Mouse (Mus musculus) forebrain, embryonic 11.5 days (tissue): ENCODE results near the gene Sema3b. TPM values are rescaled to one million over a fixed set of nuclear protein-coding genes. Genes with fewer than 3 reads are reported as not detected.

ENCODE experiments used
- ATAC-seq: fragments of 200-750 bp; cut with Nextera tagmentation; replicated peaks from 2 replicates; pipeline ENCODE4 v1.8.0; 2017; ENCODE audit warnings: moderate TSS enrichment; ENCODE audit not compliant: low FRiP score
- DNase-seq: peaks from one replicate; pipeline ENCODE4 v3.0.0-alpha.2; 2017; ENCODE audit warnings: low spot score
- H3K27ac ChIP-seq: fragments of 300-500 bp; sonication (generic); 2 replicates; pipeline ENCODE4 v1.5.1; 2014; ENCODE audit warnings: low read depth, low read length
- H3K27me3 ChIP-seq: fragments of 300-500 bp; sonication (generic); 2 replicates; pipeline ENCODE4 v1.6.1; 2014; ENCODE audit warnings: mild to moderate bottlenecking, low read length, mixed read lengths; ENCODE audit not compliant: control insufficient read depth, insufficient read depth
- H3K36me3 ChIP-seq: fragments of 300-500 bp; sonication (generic); 2 replicates; pipeline ENCODE4 v1.6.1; 2014; ENCODE audit warnings: mild to moderate bottlenecking, low read length, moderate library complexity, mixed read lengths; ENCODE audit not compliant: control insufficient read depth, insufficient read depth
- H3K4me1 ChIP-seq: fragments of 300-500 bp; sonication (generic); replicated peaks from 2 replicates; pipeline ENCODE4 v1.6.1; 2014; ENCODE audit warnings: low read length, mixed read lengths; ENCODE audit not compliant: control insufficient read depth, insufficient read depth
- H3K4me2 ChIP-seq: fragments of 300-500 bp; sonication (generic); 2 replicates; pipeline ENCODE4 v1.6.1; 2014; ENCODE audit warnings: low read depth, mild to moderate bottlenecking, low read length, moderate library complexity, mixed read lengths; ENCODE audit not compliant: severe bottlenecking
- H3K4me3 ChIP-seq: fragments of 300-500 bp; sonication (generic); 2 replicates; pipeline ENCODE4 v1.5.1; 2014; ENCODE audit warnings: low read depth, low read length
- H3K9ac ChIP-seq: fragments of 300-500 bp; sonication (generic); 2 replicates; pipeline ENCODE4 v1.6.1; 2014; ENCODE audit warnings: low read length
- H3K9me3 ChIP-seq: fragments of 300-500 bp; sonication (generic); 2 replicates; pipeline ENCODE4 v1.6.1; 2016; ENCODE audit warnings: low read length, mixed read lengths; ENCODE audit not compliant: control insufficient read depth
- WGBS: fragments of 180-500 bp; shearing (Covaris S2); extraction: QIAGEN DNeasy Blood & Tissue Kit; methylation state at CpG from one replicate; pipeline ENCODE4 v1.1.7; 2014; 5-methylcytosine and 5-hydroxymethylcytosine counted together
- polyA plus RNA-seq: library from polyadenylated mRNA; unstranded; fragments of >200 nt; fragmentation: Nextera tagmentation; extraction: Ambion mirVana; gene quantifications from 2 replicates; pipeline ENCODE4 v1.2.1, GENCODE M21; 2014

Sema3b gene
- polyA plus RNA-seq, 1 experiment from 2014 or later: 1.7 TPM

DNA sequence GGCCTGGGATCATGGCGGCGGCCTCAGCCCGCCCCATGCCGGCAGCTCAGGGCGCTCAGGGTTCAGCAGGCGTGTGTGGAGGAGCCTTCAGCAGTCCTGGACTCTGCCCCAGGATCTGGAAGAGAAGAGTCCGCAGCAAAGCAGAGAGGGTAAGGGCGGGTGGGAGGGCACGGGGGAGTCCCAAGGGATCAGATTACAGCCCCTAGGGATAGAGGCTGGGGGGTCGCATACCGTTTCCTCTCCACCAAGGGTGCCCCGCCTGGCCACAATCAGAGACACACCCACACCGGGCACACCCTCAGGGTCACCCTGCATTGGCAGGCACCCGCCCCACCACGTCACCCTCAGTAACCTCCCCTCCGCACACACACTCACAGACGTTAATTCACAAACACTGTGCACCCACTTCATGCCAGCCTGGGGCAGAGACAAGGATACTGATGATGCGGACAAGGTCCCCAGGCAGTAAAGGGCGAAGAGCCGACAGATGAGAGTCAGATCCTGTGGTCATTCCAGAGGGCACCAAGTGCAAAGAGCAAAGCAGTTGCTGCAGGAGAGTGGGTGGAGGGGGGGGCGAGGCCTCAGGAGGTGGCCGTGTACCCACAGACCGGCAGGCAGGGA, 3.9 kb downstream of the Sema3b start:
- 38% methylated on average over 23 of the region's 23 CpGs for WGBS
- no peaks in the 10 kb centered on the region for H3K36me3 ChIP-seq
- H3K4me1 ChIP-seq: peaks cover 39% of the 10 kb centered on the region
- no peaks in the 10 kb centered on the region for H3K9me3 ChIP-seq
- ATAC-seq: no peak
- H3K9ac ChIP-seq: peak overlapping the region; percentile 45
- no peak overlapping the region for H3K4me2 ChIP-seq
- no peak overlapping the region for H3K27ac ChIP-seq
- no peaks in the 10 kb centered on the region for H3K27me3 ChIP-seq
- no peak for DNase-seq
- H3K4me3 ChIP-seq: no peak overlapping the region

DNA sequence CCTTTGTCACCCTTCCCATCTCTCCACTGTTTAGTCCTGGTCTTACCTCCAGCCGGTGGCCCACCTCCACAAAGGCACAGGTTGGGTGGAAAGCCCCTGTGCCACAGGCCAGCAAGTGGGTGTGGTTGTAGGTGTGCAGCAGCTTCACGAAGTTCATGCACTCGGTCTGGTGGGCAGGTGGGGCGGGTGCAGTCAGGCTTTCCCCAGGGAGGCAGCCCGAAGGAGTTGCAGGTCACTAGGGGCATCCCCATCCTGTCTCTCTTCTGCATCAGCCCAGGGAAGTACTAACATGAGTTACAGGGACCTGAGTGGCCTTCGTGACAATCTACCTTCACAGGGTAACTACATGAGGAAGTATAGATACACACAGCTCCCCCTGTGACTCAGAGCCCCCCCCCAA, 5.8 kb downstream of the Sema3b start:
- H3K27me3 ChIP-seq: no peaks in the 10 kb centered on the region
- no peak overlapping the region for H3K4me2 ChIP-seq
- H3K36me3 ChIP-seq: no peaks in the 10 kb centered on the region
- no peaks in the 10 kb centered on the region for H3K9me3 ChIP-seq
- DNase-seq (no peak), ATAC-seq (no peak)
- H3K4me3 ChIP-seq: no peak overlapping the region
- H3K27ac ChIP-seq: no peak overlapping the region
- H3K4me1 ChIP-seq: peaks cover 28% of the 10 kb centered on the region
- WGBS: 79% methylated on average over 6 of the region's 6 CpGs
- H3K9ac ChIP-seq: no peak overlapping the region

DNA sequence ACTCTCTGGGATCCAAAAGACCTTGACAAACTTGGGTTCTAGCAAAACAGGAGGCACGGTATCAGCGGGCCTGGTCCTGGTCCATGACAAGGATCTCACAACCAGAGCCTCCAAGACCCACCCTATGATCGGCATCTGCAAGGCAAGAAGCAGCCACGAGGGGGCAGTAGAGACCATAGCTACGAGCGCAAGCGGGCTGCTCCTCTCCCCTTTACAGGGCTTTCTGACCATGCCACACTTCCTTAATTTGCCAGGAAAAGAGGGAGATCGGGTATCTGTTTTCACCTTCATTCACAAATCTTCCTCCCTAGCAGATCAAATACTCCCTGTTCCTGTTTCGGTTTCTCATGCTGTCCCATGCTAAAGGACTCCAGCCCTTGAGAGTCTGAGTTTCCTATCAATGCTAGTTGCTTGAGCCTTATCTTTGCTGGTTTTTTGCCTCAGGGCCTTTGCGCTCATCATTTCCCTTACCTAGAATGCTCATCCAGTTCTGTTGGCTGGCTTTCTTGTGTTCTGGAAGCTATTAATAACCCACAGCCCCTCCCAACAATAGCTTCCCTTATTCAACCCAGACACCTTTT, 6.9 kb downstream of the Sema3b start:
- Histone ChIP-seq H3K9me3 (no peaks in the 10 kb centered on the region), H3K36me3 (no peaks in the 10 kb centered on the region), H3K4me3 (no peak overlapping the region), H3K9ac (peak overlapping the region; percentile 35), H3K27ac (no peak overlapping the region), H3K4me2 (no peak overlapping the region), H3K4me1 (peaks cover 23% of the 10 kb centered on the region), H3K27me3 (no peaks in the 10 kb centered on the region)
- ATAC-seq (peak; percentile 67), DNase-seq (peak; percentile 95)
- WGBS: 12% methylated on average over 10 of the region's 10 CpGs

DNA sequence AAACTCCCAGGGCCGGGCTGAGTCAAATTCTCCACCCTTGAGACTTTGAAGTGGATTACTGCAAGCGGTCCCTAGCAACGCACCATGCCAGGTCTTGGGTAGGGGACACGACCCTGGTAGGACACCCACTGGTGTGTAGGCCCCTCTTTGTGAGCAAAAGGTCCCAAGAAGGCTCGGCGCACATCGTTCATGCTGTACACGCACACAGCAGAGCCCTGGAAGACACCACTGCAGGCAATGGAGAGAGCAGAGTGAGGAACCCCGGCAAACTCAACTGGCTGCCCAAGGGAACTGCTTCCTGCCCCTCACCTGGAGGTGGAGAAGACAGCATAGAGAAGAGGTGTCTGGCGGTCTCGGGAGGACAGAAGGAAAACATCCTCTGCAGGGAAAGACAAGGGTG, 7.8 kb downstream of the Sema3b start:
- H3K27me3 ChIP-seq: no peaks in the 10 kb centered on the region
- DNase-seq (no peak), ATAC-seq (no peak)
- H3K4me3 ChIP-seq: no peak overlapping the region
- peaks cover 16% of the 10 kb centered on the region for H3K4me1 ChIP-seq
- no peak overlapping the region for H3K27ac ChIP-seq
- WGBS: 88% methylated on average over 11 of the region's 11 CpGs
- no peak overlapping the region for H3K9ac ChIP-seq
- no peaks in the 10 kb centered on the region for H3K36me3 ChIP-seq
- H3K4me2 ChIP-seq: no peak overlapping the region
- H3K9me3 ChIP-seq: no peaks in the 10 kb centered on the region

DNA sequence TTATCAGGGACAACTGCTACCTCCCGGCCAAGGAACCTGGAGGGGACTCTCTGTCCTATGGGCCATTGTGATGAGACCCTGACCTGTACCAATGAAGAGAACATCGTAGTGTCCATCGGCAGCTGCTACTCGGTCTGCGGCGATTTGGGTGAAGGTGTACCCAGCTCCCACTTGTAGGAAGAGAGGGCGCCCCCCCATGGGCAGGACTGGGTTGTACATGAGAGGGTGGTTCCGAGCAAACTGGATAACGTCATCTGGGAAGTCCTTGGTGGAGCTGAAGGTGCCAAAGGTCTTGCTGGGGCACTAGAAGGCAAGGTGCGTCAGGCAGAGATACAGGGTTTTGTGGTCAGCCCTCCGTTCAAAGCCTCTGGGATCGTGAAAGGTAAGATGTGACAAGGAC, 8.3 kb downstream of the Sema3b start:
- H3K4me1 ChIP-seq: peaks cover 16% of the 10 kb centered on the region
- DNase-seq: no peak
- H3K36me3 ChIP-seq: no peaks in the 10 kb centered on the region
- H3K4me2 ChIP-seq: no peak overlapping the region
- ATAC-seq: no peak
- no peak overlapping the region for H3K9ac ChIP-seq
- H3K9me3 ChIP-seq: no peaks in the 10 kb centered on the region
- H3K27ac ChIP-seq: no peak overlapping the region
- WGBS: 81% methylated on average over 12 of the region's 12 CpGs
- no peak overlapping the region for H3K4me3 ChIP-seq
- H3K27me3 ChIP-seq: no peaks in the 10 kb centered on the region

DNA sequence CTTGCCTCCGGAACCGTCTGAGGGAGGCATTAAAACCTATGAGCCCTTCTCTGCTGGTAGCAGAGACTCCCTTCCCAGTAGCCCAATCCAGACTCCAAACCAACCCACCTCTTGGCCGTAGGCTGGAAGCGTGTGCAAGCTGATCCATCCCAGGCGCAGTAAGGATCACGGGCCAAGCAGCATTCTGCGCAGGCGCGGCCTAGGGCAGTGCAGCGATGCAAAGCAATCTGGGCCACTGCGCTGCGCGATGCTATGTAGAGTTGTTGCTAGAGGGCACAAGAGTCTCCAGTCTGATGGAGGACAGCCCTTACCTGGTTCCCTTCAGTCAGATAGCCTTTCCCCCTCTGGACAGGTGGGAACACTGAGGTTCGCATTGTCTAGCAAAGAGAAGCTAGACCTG, 9.2 kb downstream of the Sema3b start:
- 75% methylated on average over 14 of the region's 14 CpGs for WGBS
- Histone ChIP-seq H3K9me3 (no peaks in the 10 kb centered on the region), H3K4me2 (no peak overlapping the region), H3K36me3 (no peaks in the 10 kb centered on the region), H3K4me1 (peaks cover 11% of the 10 kb centered on the region), H3K4me3 (no peak overlapping the region), H3K27ac (no peak overlapping the region), H3K27me3 (no peaks in the 10 kb centered on the region), H3K9ac (no peak overlapping the region; the same call in 1 of the 2 replicates)
- ATAC-seq (no peak), DNase-seq (no peak)

DNA sequence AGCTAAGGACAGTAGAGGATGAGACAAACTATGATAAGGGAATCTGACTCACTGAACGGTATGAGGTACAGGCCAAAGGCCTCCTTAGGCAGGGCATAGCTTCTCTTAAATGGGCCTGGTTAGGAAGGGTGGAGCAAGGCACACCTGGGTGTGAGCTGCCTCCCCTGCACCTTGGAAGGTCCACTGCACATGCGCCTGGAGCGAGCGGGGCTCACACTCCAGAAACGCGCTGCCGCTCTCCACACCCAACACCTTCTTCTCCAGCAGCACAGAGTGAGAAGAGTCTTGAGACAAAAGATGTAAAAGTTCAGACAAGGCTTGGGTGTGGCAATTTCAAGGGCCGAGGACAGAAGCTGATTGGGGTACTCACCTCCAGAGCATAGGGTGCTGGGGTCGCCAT, 9.6 kb downstream of the Sema3b start:
- 89% methylated on average over 9 of the region's 9 CpGs for WGBS
- no peak for DNase-seq
- H3K27ac ChIP-seq: no peak overlapping the region
- no peak overlapping the region for H3K4me3 ChIP-seq
- no peak overlapping the region for H3K9ac ChIP-seq
- no peak for ATAC-seq
- peaks cover 7% of the 10 kb centered on the region for H3K4me1 ChIP-seq
- H3K36me3 ChIP-seq: no peaks in the 10 kb centered on the region
- H3K9me3 ChIP-seq: no peaks in the 10 kb centered on the region
- H3K27me3 ChIP-seq: no peaks in the 10 kb centered on the region
- no peak overlapping the region for H3K4me2 ChIP-seq

DNA sequence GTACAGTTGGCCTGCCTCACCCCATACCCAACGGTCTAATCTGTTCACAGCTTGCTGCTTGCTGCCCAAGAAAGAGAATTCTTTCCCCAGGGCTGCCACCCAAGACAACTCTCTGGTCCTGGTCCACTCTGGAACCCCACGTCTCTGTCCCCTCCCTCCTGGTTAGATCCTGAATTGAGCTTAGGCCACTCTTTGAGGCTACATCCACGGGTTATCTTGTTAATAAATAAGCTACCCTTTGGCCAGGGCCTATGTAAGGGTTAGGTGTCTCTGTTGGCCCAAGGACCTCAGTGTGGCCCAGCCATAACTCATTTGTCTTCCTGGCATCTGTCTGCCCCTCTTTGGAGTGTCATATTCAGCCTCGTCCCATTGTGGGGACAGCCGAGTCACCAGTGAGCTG, 10.6 kb downstream of the Sema3b start:
- H3K27ac ChIP-seq: no peak overlapping the region
- H3K4me2 ChIP-seq: no peak overlapping the region
- WGBS: 87% methylated on average over 5 of the region's 5 CpGs
- H3K4me3 ChIP-seq: no peak overlapping the region
- H3K36me3 ChIP-seq: no peaks in the 10 kb centered on the region
- peaks cover 6% of the 10 kb centered on the region for H3K4me1 ChIP-seq
- H3K9ac ChIP-seq: no peak overlapping the region
- DNase-seq: no peak
- H3K27me3 ChIP-seq: no peaks in the 10 kb centered on the region
- H3K9me3 ChIP-seq: no peaks in the 10 kb centered on the region
- ATAC-seq: no peak
